Mouse (Mus musculus) Muller cell, postnatal 12 days (primary cell): ENCODE measurements around the gene Hacl1.
A peak's percentile ranks its signal among the peaks of the same experiment; 100 is the strongest.

Experiments used
- DNase-seq: peaks from one replicate; pipeline ENCODE4 v3.0.0-alpha.2; 2015; ENCODE audit errors: inconsistent ontology term

Gene Hacl1

DNA sequence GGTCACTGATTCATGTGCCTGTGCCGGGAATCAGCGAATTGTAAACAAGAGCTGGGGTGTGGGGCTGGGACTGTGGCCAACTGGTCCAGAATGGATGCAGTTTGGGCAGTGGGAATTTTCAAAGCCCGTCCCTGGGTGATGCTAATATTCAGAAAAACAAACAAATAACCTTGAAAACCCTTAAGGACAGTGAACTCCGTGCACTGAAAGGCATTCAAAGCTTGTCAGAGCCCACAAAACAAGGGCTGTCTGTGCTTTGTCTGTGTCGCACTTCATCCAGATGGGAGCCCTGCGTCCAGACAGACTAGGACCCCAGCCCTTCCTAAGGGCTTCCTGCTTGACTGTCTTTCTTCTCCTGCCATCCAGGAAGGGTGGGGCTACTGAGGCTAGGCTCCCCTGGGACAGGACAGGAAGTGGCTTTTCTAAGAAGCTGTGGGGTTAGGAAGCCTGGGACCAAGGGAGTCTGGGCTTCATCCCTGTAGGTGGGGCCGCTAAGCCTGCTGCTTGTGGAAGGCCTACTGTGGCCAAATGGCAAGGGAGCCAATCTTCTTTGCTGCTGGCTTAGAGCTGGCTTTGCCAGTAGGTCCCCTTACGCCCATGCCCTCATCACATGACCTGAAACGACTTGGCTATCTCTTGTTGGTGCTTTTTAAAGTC lies 21.6 kb upstream of the Hacl1 start:
- DNase-seq, result no peak

DNA sequence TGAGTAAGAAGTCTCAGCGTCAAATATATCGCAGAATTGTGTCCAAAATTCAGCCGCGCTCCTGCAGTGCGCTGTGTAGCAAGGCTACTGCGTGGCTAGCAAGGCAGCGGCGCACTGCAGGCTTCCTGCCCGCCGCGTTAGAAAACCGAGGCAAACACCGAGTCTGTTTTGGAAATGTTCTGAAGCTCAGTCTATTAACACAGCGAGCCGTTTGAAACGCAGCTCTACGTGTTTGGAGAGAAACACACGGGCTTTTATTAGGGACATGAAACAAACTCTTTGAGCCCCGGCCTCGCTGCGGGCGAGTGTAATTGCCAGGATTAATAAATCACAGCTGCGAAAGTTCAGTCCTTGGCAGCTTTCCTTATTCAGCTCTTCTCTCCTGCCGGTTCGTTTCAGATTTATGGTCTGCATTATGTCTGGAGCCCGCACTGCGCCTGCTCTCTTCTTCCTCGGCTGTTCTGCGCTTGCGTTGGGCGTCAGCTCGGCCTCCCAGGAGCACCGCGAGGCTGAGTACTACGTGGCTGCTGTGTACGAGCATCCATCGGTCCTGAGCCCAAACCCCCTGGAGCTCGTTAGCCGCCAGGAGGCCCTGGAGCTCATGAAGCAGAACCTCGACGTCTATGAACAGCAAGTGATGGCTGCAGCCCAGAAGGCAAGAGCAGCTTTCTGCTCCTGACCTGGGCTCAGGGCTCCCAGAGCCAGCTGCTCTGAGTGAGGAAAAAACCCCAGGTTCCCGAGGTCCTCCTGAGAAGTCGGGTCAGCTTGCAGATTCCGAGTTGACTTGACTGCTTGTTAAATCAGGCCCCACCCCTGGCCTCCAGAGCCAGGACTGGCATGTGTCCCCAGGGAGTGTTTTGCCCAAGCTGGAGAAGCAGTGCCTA lies 20.8 kb upstream of the Hacl1 start:
- peak; percentile 96 for DNase-seq

DNA sequence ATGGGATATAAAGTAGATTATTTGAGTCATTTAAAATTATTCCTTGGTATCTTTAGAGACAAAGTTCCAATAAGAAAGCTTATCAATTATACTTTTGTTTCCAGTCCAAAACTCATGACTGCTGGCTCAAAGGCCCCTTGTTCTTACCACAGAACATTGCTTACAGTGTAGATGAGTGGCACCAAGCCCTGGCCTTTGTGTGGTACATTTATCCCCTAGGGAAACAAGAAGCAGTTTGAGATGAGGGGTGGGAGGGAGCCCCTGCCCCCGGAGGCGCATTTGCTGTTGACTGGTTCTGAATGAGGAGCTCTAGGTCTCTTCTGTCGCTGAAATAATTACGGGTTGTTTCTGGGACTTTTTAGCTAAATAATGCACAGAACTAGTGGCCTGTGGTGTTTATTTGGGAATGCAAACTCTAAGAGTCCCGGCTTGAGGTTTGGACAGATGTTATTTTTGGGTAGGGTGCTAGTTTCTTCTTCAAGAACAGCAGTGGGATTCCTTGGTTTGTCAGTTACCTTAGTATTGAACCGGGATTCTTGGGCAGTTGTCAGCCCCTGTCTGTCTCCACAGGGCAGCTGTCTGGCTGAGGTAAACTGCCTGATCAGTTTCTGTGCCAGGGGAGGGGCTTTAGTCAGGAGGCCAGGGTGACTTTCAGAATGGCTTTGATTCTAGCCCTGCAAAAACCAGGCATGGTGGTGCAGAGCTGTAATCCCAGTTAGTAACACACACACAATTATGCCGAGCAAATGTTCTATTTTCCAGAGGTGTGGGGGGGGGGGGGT lies 19.4 kb upstream of the Hacl1 start:
- peak; percentile 75 for DNase-seq

DNA sequence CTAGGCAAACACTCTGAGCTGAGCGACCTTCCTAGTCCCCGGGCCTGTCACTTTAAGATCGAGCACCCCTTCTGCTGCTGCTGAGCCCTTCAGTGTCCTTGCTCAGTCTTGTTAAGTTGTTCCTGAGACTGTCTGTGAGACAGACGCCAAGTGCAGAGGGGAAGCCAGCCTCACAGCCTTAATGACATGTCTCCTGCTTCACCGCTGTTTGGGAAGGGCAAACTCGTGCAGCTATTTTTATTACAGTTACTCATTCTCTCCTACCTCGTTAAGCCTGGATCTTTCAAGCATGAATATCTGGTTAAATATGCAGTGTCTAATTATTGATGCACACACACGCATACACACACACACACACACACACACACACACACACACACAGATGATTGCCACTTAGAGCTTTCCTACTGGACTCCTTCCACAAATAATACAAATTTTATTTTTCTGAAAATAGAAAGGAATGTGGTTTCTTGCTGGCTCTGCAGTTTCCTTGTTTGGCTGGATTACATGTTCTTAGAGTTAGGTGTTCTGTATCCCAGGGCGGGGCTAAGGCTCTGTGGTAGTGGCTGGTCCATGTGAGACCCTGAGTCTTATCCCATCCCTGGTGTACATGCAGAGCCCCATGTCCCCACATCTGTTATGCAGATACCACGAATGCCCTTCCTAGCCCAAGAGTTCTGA lies 18.6 kb upstream of the Hacl1 start:
- peak; percentile 90 for DNase-seq

DNA sequence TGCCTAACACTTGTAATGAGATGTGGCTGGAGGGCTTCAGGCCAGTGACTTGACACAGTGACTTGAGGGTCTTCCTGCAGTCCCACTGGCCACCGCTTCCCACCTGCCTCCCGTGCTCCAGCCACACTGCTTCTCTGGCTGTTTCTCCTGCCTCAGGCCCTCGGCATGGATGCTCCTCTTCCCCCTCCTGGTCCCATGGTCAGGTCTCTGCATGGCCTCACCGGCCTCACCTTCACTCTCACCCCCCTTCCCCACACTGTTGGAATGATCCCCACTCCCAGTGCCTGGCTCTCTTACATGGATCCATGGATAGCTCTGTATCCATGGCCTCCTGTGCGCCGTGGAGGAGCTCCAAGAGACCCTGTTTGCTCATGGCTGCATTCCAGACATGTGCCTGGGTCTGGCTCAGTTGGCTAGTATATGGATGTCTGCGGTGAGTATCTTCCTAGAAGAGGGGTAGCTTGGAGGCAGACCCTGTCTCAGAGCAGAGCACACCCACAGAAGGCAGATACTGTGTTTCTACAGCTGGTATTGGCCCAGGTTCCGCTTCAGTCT lies 17.1 kb upstream of the Hacl1 start:
- no peak for DNase-seq

DNA sequence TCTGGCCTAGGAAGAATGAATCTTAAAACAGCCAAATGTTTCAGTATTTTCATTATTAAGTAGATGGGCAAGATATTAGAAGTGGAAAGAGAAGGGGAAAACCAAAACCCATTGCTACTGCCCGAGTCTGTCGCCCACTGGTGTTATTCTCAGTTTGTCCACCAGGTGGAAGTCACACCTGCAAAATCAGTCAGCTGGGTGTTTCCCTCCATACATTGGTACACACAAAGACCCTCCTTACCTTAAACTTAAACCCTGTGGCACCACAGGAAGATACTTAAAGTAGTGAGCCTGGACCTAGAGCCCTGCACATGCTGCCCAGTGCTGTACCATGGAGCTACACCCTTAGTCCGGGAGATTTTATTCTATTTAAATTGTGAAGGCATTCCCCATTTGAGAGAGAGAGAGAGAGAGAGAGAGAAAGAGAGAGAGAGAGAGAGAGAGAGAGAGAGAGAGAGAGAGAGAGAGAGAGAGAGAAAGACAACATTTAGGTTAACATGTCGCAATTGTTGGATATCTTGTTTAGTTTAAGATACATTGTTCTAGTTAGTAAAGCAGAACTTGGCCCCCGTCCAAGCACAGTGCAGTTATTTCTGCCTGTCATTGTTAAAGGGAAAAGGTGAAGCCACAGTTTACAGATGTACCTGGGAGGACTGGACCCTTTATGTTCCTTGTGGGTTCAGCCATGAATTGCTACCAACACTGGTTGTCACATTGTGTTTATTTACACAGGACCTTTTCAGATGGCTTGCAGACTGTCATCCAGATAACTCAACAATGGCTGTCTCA lies 16.0 kb upstream of the Hacl1 start:
- peak; percentile 71 for DNase-seq

DNA sequence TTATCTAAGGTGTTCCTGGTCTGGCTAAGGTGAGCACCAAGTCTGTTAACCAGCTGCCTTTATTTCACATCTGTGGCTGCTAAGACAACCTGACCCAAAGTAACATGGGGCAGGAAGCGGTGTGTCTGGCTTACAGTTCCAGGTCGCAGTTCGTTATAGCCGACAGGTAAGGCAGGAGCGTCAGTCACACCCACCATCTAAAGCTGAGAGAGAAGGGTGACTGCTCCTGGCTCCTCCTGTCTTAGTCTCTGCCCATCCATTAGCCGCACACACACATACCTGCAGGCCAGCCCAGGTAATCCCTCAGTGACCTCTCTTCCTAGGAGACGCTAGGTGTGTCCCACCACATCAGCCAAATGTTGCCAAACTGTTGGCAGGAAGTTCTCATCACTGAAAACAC lies 15.3 kb upstream of the Hacl1 start:
- no peak for DNase-seq

DNA sequence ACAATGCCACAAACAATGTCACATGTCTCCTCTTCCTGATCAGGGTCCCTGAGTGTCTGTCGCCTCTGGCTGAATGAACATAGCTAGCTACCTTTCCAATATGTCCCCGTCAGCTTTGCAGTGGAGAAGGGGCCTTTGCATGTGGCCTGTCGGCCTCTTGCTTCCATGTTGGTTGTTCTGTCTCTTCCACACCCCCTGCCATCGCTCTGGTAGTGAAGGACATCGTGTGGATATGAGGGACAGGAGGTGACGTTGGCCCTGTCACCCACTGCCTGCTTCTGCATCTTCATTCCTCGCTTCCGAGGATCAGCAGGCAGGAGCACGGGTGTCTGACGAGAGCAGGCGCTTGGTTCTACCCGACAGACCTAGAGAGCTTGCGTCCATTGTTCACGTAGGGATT lies 14.3 kb upstream of the Hacl1 start:
- DNase-seq, result no peak

DNA sequence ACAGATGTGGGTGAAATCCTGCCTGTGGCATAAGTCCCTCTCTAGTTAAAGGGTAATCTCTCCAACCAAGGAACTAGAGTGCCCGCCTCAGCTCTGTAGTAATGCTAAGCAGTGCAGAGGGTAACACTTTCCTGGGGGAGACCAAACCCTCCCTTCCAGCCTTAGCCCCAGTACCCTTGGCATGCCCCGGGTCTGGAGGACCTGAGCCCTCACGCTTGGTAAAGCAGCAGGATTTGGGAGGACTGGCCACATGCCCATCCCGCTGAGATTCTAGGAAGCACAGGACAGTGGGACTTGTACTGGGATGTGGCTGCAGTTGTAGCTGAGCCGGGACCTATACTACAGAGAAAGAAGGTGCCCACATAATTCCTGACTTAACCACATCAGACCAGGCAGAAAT lies 13.7 kb upstream of the Hacl1 start:
- DNase-seq, result no peak

DNA sequence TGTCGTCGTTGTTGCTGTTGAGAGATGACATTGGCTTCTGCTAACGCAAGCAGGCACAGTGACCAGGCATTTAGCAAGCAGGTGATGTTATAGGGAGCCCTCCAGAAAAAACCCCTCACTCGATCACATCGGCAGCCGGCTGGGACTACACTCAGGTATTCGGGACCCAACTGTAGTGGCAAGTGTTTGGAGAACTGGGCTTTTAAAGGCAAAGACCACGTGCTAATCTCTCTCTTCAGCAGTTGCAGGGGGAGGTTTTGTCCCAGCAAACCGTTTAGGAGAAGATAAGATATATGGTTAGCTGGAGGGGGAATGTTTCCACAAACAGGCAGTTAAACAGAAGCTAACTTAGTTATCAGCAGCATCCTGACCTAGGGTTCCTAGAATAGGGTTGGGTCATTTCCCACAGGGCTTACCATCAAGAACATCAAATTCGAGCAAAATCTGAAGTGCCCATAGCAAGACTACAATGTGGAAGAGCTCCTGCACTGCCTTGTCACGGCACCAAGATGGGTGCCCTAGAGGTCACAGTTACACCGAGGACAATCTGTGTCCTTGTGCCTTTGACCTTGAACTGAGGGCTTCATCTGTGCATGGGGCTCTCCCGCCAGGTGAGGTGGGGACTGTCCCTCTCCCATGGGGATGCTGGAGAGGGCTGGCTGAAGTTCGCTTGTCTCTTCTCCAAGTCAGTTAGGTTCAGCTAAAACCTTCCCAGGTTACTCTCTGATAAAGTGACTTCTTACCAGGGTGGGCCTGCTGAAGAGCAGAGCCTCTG lies 12.2 kb upstream of the Hacl1 start:
- DNase-seq, result no peak

DNA sequence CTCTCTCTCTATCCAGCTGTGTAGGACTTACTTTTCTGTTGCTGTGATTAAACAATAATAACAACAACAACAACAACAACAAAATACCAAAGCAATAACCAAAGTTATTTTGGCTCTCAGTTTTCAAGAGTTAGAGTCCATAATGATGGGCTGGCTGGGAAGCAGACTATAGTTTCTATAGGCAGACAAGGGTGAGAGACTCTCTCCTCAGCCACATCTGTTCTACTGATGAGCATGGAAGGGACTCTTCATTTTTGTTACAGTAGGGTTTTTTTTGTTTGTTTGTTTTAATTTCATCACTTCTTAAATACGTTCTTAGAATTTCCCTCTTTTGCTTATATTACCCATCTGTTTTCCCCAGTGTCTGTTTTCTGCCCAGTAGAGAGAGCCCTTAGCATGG lies 11.5 kb upstream of the Hacl1 start:
- no peak for DNase-seq

DNA sequence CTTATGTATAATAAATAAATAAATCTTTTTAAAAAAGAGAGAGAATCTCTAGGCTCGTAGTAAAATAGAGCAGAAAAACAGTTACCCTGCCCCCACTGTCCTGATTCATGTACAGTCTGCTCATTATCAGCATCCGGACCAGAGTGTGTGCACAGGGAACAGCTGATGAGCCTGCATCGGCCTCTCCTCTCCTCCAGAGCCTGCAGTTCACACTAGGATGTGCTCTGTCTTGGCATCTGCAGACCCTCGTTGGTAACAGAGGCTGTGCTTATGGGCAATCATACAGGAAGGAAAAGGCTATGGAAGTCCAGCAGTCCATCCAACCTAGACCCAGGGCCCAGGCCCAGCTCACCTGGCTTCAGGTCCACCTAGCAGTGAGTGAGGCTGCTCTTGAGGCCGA lies 11.0 kb upstream of the Hacl1 start:
- DNase-seq, result no peak

DNA sequence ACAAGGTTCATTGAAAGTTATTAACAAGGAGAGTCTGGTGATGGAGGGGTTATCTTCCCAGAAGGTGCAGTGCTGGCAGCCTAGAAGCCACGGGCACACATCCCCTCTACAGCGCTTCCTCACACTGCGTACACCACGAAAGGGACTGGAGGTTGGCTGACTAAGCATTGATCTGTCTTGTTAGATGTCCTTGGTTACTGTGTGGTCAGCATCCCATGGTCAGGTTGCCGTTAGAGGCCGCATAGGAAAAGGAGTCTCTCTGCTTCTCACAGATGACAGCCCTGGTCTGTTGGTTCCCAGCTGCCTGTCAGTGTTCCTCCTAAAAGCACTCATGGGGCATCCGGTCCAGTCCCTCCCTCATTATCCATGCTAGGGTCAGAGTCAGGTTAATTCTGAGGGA lies 10.1 kb upstream of the Hacl1 start:
- no peak for DNase-seq

DNA sequence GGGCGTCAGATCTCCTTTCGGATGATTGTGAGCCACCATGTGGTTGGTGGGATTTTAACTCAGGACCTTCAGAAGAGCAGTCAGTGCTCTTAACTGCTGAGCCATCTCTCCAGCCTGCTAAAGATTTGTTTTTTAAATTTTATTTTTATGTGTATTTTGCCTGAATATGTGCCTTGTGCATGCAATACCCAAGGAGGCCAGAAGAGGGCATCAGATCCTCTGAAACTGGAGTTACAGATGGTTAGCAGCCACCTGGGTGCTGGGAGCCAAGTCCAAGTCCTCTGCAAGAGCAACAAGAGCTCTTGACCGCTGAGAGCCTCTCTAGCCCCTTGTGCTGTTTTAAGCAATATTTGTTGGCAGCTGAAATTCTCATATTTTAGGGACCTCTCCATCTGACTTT lies 9.3 kb upstream of the Hacl1 start:
- no peak for DNase-seq

DNA sequence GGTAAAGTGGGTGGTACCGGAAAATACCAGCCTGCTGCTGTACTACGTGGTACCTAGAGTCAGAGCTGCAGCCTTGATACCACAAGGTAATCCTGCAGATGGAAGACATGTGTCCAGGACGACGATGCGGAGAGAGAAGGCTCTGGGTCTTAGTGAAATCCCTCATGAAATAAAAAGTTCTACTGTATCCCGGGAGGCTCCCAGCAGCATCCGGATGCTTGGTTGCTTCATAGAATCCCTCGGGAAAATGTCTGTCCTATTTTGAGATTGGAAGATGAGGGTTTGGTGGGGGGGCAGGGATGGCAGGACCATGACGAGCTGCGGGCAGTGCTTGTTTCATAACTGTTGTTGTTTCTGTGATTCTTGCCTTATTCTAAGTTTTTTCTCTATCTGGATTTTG lies 6.9 kb upstream of the Hacl1 start:
- DNase-seq, result no peak

DNA sequence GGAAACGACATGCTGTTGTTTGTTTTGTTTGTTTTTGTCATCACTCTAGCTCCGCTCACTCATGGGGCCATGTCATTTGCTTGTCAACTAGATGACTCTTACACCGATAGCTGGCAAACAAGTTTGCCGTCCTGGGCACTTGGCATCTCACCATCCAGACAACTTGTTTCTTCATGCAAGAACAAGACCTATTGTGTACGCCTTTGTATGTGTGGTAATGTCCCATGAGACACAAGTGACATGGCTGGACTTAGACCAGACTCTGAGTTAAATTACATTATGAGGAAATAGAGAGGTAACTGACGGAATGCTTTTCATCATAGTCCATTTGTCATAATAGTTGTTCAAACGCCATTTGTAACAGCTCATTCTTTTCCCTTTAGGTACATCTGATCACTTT lies 4.8 kb upstream of the Hacl1 start:
- no peak for DNase-seq

DNA sequence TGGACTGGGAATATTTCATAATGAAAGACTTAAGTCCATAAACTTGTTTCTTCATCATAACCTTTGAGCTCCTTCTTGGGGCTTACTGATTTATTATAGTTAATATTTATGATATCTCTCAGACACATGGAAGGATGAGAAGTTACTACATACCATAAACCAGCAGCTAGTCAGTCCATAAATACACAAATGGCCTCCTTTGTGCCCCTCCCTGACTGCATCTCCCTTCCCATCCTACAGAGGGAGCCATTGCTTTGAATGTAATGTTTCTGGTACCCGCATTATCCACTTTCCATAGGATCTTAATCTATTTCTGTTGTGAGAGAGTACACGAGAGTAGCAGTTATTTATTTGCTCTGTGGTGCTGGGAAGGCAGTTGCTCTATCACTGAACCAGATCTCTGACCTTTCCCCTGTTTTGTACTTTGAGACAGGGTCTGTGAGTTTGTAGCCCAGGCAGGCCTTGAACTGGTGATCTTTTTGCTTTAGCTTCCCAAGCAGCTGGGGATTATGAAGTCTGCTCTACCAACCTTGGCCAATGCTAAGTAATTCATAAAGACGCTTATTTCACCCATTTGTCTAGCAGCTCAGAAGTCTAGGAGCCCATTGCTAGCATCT lies 4.0 kb upstream of the Hacl1 start:
- no peak for DNase-seq

DNA sequence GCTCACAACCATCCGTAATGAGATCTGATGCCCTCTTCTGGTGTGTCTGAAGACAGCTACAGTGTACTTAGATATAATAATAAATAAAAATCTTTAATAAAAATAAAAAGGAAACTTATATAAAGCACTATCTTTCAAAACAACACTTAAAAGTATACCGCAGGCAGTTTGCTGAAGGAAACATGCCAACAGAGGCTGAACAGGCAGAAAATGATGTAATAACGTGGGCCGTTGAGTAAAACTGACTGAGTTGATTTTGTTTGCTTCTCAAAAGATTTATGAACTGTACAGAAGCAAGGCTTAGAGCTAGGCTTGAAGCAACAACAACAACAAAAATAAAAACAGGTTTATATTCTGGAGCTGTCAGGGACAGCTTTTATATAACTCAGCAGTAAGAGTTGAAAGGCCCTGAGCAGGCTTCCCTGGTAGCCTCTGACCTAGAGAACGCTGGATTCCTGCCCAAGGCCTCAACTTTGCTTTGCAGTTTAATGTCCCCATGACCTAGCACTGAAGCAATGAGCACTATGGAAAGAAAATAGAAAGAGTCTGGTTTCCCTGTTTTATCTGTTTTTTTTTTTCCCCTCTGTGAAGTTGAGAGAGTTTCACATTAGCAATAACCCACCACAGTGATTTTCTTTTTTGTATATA lies 3.2 kb upstream of the Hacl1 start:
- no peak for DNase-seq

DNA sequence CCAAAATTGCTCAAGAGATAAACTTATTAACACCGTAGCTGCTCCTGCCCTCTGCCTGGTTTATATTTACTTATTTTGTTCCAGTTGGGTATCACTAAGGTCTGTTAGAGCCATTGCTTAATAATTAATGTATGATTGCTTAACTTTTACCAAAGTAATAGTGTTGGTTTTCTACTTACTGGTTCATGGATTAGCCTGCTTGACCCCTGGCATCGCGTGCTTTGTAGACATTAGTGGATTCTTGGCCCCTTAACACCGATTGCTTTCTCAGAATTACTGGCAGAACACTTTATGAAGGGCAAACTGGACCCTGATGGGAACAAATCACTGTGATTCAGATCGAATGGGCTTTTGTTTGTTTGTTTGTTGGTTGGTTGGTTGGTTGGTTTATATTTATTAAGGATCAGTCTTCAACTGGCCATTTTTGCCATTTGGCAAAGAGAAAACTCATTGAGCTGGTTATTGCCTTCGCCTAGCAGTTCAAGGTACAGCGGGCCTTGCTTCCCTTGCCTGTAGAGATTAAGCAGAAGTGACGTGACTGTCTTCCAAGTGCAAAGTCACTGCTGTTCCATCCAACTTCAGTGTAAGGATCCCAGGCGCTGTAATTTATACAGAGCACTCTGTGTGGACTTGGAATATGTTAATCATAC lies 545 bp upstream of the Hacl1 start:
- DNase-seq, result no peak
